Mouse (Mus musculus) embryo, embryonic 11.5 days (tissue): ENCODE results near the gene Uck1.

Experiments used
- DNase-seq: peaks from one replicate; pipeline ENCODE4 v3.0.0-alpha.2; 2012; ENCODE audit warnings: low read depth, low spot score

Gene Uck1

DNA sequence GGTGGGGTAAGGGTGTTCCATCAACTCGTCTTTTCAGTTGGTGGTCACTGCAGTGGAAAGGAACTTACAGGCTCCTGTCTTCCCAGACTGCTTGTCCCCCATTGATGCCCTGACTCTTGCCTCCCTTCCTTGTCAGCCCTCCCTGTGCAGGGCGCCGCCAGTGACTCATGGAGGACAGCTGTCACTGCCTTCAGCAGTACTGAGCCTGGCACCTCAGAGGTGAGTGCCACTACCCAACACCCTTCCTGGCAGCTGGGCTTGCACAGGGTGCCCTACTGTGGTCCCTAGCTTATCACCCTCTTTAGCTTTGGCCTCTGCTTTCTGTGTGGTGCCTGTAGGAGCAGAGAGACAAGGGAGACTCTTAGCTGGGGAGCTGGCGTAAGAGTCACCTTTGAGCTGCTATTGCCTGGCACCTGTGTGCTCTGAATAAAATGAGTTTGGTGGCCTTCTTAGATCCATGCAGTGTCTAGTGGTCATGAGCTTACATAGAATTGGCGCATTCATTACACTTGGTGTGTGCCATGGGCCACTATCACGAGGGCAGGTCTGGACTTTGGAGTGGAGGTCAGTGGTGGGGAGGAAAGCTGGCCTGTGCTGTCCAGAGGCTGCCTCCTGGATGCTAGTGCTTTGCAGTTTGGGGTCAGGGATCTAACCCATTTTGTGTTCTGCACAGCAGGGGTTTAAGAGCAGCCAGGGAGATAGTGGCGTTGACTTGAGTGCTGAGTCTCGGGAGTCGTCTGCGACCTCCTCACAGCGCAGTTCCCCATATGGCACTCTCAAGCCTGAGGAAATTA, 41.2 kb downstream of the Uck1 start:
- no peak for DNase-seq

DNA sequence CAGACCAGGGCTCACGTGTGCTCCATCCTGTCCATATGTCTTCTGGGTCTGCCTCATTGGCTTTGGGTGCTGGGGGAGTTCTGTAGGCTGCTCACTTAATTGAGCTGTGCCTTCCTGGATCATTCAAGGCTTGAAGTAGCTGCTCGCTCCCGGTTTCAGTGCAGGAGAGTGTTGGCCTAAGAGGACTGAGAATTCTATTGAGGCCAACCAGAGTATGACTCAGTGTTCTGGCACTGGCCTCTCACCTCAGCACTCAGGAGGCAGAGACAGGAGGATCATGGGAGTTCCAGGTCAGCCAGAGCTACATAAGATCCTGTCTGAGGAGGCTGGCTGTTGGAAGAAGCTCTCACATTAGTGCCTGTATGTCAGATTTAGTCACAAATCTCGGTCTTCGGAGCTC, 41.8 kb downstream of the Uck1 start:
- DNase-seq = no peak

DNA sequence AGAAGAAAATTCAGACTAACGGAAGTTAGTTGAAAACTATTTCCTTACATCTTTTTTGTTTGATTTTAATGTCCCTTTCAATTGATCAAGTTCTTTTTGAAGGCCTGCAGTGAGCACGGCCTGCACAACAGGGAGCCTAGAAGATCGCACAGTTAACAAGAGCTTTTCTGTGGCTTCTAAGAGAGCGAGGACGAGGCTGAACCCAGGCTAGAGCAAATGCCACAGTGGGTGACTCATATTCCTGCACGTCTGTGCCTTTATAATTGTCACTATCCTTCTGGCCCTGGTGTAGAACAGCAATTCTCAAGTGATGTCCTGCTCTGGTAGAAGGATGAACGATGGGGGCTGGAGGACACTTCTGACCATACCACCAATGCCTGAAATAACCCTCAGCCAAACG, 42.3 kb downstream of the Uck1 start:
- no peak for DNase-seq

GRCm38 (mm10) chr2:32216506-32216905, 43.5 kb downstream of the Uck1 start:
- no peak for DNase-seq

DNA sequence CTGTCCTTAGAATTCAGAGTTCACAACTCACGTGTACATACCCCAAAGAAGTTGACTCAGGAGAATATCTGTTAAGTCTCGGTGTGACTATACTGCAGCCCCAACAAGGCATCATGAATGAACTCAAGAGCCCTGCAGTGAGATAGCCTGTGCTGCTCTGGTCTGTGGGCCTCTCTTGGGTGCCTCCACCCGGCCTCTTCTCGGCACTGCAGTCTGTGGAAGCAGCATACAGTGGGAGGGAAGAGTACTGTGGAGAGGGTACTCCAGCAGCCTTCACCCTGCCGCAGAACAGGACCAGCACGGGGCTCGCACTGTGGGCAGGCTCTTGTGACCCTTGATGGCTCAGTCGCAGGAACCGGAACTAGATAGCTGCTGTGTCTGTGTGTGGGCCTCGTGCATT, 44.4 kb downstream of the Uck1 start:
- DNase-seq = no peak

DNA sequence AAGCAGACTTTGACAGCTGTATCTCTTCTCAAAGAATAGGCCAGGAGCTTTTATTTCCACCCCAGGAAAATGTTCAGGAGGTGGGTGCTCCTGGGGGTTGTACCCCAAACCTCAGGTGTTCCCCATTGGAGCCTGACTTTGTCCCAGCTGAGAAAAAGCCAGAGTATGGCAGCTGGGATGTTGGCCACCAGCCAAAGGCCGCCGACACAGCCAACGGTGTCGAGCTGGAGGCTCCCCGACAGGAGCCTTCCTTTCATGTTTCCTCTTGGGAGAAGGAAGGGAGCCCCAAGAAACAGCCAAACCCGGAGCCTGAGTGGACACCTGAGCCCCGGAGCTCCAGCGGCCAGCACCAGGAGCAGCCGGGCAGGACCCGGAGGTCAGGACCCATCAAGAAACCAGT, 47.0 kb downstream of the Uck1 start:
- DNase-seq = no peak

GRCm38 (mm10) chr2:32211689-32212088, 48.3 kb downstream of the Uck1 start:
- no peak for DNase-seq

DNA sequence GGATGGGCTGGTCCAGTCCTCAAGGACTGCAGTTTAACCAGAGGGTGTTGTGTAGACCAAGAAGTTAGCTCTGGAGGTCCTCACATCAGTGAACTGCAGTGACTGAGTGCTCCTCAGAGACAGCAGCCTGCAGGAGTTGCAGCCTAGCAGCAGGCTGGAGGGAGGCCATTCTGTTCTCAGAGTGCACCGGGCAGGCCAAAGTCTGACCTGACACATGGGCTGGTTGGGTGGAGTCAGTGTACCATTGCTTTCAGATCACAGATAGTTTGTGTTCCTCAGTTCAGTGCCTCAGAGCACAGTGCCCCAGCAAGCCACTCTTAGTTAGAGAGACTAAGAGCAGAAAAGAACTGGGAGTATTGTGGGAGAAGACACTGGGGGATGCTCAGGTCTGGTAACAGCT, 52.3 kb downstream of the Uck1 start:
- DNase-seq = no peak
